Mouse (Mus musculus) cerebral cortex, adult 2 months (tissue): ENCODE results near the gene Nans.

Source experiments
- WGBS: fragments of 180-500 bp; shearing (Covaris S2); methylation state at CpG from one replicate; pipeline ENCODE4 v1.1.7; 2018; 5-methylcytosine and 5-hydroxymethylcytosine counted together

Gene Nans

DNA sequence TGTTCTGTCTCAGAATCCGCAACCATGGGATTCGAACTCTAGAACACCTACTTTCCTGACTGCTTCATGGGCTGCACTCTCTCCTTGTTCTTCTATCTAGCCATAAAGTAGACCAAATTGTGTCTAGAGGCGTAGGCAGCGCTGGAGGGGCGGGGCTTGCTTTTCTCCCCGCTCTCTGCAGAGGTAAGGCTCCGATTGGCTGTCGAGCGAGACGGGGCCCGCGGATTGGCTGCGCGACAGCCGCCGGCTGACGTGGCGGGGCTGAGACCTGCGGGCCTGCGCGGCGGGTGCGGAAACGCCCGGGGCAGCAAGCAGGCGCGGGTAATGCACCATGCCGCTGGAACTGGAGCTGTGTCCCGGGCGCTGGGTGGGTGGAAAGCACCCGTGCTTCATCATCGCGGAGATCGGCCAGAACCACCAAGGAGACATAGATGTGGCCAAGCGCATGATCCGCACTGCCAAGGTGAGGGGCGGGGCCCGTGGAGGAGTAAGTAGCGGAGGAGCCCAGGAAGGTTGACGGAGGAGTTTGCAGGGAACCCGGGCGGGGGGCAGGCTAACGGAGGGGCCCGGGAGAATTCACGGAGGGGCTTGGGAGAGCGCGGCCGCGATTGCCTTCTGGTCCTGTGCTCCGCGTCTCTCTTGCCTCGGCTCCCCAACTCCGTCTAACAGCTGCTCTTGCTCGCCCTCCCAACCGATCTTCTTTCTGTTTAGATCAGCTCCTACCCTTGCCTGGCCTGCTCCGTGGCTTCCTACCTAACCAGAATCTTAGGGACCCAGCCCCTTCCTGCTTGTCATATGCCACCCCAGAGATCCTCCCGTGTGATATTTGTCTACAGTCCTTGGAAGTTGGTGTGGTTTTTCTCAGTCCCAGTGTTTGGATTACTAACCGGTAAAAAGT, at the start of gene Nans:
Gene Nans (plus strand): TSS at position 221 of the 898 bp plus-strand sequence.
- WGBS, result under 1% methylated on average over 58 of the region's 58 CpGs

DNA sequence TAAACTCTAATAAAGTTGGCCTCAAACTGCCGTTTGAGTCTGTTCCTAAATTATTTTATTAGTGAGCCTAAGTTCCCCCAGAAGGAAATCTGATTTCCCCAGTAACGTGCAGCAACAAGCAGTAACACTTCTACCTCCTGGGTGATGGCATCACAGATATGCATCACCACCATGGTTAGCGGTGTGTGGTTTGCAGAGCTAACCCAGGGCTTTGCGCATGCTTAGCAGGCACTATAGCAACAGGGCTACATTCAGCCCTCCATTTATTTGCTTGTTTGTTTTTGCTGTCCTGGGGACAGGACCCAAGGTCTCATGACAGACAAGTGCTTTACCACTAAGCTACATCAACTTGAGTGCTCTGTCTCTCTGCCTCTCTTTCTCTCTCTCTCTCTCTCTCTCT, 46.5 kb upstream of the Nans start:
- 80% methylated on average over 4 of the region's 4 CpGs for WGBS

DNA sequence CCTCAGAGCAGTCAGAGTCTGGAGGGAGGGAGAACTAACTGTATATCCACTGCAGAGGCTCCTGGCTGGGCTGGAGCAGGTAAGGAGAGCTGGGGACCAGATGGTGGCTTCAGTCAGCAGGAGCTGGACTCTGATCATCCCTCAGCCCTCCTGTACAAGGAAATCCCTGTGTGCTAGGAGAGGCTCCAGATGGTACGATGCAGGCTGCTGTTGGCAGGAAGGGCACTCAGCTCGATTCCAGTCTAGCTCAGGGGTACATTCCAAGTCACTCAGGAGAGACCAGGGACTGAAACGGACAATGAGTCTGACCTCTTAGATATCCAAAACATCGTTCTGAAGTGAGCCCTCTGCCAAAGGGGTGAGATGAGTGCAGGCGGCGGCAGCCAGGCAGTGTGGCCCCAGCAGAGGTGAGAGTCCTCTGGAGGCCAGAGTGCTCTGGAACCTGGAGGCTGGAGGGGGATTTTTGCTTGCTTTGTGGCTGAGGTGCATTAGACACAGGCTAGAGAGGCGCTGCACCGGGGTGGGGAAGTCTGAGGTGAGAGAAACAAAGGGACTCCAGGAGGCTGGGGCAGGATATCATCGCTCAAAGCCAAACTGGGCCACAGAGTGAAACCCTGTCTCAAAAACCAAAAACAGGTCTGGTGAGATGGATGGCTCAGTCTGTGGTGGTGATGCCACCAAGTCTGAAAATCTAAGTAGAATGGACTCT, 43.7 kb upstream of the Nans start:
- 62% methylated on average over 9 of the region's 9 CpGs for WGBS

DNA sequence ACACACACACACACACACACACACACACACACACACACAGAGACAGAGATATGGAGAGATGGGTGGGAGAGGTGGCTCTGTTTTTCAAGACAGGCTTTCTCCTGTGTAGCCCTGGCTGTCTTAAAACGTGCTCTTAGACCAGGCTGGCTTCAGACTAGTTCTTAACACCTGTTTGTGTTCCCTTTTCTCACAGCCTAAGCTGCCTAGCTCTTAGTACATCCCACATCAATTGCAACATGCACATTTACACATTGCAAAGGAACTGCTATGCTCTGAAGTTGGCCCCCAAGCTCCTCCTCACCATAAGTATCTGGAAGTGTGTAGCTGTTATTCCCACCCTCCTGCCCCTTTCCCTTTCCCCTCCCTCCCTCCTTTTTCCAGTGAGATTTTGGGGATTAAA, 41.6 kb upstream of the Nans start:
- WGBS, result 33% methylated on average over 1 of the region's 1 CpGs

DNA sequence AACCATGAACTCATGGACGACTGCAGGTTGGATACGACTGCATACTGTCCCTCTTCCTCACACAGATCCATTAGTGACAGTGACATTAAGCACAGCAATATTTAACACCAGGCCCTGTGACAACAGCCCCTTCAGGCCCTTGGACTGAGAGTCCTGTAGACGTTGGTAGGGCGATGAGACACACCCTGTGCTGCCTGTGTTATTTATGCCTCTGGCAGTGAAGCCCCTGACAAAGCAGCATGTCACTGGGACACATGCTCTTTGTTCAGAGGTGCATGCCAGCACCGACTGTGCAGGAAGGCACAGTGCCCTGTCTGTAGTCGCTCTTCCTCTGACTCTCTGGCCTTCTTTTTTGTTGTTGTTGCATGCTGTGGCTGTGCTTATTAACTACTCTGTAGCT, 40.2 kb upstream of the Nans start:
- WGBS, result 51% methylated on average over 6 of the region's 6 CpGs

DNA sequence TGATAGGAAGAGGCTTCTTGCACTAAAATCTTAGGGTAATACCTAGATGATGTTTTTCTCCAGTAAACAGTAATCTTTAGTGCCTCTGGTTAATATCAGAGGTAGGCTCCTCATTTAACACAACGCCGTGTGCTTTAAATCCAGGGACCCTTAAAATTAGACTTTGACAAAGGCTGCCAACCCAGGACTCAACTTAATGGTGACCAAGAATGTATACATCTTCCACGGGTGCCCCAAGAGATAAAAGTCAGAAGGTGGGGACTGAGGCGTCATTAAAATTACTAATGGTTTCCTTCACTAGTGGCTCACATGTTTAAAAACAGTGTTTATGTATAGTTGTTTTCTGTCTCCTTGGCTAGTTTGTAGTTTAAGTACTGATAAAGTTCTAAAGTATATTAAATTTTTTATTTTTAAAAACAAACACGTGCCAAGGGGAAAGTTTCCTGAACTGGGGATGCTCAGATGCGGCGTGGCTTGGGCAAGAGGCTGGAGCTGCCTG, 39.0 kb upstream of the Nans start:
- WGBS, result 42% methylated on average over 7 of the region's 7 CpGs

DNA sequence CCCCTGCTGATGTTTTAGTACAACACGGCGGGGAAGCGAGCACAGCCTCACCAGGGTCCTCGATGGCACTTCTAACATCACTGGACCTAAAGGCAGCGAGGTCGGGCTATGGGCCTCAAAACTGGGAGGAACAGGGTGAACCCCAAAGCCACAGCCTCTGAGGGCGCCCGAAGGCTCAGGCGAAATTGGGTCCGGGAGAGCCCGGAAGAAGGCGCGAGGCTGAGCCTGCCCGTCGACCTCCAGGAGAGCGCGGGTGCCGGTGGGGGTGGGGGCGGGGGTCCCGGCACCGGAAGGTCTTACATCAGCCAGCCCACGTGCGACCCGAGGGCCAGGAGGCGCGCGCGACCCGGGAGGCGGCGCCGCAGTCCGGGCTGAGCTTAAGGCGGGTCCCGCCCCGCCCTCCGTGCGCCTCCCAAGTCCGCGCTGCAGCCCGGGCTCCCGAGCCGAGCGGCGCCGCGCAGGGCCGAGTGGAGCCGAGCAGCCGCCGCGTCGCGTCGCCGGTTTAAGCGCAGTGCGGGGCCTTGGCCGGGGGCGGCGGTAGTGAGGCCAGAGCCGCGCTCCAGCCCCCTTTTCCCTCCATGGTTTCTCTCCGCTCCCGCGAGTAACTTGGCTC, 38.4 kb upstream of the Nans start, which contains the start of gene Anp32b:
Gene Anp32b (plus strand): TSS at position 384 of the 613 bp plus-strand sequence.
- WGBS, result under 1% methylated on average over 62 of the region's 66 CpGs

DNA sequence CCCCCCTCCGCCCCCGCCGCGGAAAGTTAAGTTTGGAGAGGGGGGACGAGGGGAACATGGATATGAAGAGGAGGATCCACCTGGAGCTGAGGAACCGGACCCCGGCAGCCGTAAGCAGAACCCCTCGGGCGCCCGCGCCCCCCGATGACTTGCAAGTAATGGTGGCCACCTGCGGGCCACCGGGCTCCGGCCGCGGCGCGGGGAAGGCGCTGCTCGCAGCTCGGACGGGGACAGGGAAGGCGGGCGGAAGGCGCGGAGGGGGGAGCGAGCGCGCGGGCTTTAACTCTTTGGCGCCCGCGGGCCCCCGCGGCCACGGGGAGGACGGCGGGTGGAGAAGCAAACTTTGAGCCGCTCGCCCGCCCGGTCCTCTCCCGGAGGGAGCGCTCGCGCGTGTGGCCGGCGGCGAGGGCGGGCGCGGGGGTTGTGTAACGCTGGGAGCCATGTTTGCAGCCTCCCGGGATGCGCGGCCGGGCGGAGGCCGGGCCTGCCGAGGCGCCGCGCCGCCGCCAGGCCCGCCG, 37.7 kb upstream of the Nans start:
- under 1% methylated on average over 69 of the region's 70 CpGs for WGBS

DNA sequence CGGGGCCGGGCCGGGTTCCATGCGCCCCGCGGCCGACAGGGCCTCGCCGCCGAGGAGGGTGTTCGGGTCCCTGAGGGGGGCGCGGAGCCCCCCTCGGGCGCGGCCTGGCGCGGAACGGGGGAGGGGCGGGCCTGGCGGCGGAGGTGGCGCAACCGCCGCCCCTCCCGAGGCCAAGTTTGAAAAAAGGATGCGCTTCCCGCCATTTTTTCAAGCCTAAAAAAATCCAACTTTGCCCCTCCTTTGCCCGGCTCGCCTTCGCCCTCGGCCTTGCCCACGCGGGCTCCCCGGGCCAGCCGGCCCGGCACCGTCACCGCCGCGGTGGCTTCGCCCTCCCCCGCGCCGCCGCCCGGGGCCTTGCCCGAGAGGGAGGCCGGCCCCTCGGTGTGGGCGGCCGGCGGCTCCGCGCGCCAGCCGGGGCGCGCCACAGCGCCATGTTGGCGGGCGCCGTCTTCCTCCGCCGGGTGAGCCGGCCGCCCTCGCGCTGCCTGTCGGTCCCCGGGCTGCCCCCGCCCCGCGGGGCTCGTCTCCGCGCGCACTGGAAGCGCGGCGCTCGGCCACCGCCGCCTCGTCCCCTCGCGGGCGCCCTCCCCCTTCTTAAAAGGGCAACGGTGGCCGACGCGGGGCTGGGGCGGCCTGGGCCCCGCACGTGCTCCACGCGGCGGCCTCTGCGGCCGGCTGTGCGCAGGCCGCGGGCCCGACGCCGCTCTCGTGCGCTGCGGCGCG, 37.1 kb upstream of the Nans start:
- under 1% methylated on average over 103 of the region's 111 CpGs for WGBS

DNA sequence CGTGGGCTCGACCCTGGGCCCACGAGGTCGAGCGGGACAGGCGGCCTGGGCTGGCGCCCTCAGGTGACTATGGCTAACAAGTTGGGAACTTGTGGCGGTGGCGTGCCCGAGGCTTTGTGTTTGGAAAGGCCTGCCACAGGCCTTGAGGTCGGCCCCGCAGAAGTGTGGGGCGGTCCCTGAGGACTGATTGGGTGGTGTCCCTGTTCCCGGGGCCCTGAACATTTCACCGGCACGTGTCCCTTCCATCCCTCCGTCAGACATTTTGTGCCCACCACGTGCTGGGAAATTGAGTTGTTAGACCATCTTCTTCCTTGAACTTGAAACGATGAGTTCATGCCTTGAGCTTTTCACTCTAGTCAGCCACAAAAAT, 36.6 kb upstream of the Nans start:
- WGBS, result under 1% methylated on average over 19 of the region's 19 CpGs

DNA sequence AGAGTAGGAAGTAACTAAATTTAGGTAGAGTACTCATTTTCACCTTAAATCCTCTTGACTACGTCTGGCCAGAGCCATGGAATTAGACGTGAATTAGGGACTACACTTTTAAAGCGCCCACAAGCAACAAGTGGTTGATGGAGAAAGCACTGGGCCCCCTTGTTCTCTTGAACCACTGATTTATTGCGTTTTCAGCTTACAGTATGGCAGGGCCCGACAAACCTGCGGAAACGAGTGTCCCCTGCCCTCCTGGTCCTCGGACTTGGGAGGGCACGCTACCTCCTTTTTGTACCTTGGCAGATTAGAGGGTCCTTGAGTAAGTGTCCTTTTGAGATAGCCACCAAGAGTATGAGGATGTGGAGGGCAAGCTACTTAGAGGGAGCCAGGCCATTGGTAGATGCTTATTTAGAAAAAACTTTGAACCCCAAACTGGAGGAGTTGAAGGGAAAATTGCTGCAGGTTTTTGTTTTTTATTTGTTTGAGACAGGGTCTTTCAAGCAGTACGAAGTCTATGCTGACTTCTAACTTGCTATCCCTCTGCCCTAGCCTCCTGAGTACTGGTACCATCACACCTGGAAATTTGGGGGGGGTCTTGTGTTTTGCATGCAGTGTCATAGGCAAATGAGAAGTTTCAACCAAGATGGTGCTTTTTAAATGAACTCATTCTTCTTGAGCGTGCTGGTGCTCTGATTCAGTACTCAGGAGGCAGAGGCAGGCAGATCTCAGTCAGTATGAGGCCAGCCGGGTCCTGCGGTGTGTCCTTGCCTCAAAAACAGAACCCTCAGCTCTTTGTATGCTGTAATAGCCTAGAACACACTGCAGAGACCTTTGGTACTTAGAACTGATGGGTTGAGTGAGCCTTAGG, 36.0 kb upstream of the Nans start:
- WGBS, result 55% methylated on average over 13 of the region's 13 CpGs

DNA sequence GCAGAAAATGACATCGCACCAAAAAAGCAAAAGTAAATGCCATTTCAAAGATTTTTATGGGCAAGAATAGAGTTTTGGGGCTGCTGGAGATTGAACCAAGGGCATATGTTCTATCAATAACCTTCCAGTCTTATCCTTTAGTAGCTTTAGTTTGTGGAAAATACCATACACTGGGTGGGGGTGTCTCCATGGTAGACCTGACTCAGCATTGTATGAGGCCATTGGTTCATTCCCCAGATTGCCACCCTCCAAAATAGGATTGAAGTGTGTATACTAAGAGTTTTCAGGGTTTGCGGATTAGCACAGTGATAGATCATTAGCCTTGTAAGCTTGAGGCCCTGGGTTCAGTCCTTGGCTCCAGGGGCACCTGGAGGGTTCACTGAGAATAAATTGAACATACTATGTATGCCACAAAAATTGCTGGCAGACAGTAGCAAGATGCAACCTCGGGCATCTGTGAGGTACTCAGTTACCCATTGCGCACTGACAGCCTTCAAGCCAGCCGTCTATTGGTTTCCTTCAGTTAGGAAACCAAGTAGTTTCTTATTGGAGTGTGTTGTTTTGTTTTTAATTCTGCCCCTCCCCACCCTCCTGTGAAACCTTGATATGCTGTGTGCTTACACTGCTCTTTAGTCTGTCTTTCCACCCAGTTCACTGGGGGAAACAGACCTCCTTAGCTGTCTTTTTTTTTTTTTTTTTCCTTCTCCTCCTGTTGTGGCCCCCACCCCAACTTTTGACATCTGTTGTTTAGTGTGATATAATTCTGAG, 34.8 kb upstream of the Nans start:
- 70% methylated on average over 5 of the region's 5 CpGs for WGBS

DNA sequence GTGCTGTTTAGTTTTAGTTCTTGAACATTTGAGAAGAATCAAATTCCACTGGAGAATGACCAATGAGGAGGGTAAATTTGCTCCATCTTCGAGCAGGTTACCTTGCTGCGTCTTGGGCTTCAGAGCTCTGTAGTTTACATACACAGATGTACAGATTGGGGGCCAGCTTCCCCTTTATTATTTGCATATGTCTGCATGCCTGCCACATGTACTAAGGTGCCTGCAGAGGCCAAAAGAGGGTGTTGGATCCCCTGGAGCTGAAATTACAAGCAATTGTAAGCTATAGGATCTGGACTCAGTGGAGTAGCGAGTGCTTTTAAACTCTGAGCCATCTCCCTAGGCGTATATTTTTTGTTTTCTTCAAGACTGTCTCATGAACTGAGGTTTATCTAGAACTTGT, 32.3 kb upstream of the Nans start:
- 89% methylated on average over 4 of the region's 4 CpGs for WGBS

DNA sequence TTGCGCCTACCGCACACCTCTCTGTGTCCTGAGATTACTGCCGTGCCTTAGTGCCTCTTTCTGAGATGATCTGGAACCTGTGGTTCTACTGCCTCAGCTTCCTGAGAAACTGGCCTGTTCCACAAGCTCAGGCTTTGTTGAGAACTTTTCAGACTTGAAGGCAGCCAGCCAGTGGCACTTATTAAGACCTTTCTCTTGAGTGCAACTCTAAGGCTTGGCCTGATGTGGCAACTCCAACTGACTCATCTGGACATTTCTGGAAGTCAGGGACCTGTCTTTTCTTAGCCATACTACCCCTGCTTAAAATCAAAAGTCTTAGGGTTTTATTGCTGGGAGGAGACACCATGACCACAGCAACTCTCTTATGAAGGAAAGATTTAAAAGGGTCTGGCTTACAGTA, 31.9 kb upstream of the Nans start:
- 95% methylated on average over 3 of the region's 3 CpGs for WGBS

DNA sequence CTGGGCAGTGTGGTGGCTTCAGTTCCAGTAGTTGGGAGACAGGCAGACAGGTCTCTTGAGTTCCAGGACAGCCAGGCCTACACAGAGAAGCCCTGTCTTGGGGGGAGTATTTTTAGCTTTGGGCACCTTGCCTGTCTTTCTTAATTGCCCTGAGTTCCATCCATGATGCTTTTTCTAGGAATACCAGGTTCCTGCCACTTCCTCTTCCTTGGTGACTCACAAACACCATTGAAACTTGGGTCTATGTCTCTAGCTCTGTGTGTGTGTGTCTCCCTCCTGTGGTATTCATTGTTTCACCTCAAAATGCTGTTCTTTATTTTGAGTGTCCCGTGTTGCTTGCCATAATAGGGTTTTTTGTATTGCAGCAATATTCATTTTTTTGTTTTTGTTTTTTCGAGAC, 30.6 kb upstream of the Nans start:
- WGBS, result 71% methylated on average over 2 of the region's 2 CpGs

DNA sequence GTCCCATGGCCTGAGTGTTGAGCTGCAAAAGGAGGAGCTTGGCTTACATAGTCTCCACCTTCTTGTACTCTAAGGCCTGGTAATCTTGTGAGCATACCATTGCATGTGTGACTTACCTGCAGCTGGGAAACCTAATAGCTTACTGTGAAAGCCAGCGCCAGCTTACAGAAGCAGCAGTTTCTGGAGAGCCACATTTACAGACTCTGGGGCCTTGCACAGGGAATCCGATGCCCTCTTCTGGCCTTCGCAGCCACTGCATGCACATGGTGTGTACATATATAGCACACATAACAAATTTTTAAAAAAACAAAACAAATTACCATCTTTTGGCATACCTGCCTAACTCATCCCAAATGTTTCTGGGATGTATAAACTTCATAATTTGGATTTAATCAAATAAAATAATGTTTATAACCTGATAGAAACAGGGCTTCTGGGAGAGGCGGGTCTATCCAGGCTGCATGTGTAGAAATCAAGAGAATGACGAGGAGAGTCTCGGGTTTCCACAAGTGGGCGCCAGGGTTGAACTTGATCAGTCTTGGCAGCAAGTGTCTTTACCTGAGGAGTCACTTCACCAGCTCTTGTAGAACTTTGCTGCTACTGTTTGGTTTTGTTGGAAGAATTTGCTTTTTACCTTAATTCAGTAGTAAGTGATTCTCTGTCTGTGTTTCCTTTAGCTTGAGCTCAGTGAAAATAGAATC, 25.8 kb upstream of the Nans start:
- 81% methylated on average over 7 of the region's 7 CpGs for WGBS

DNA sequence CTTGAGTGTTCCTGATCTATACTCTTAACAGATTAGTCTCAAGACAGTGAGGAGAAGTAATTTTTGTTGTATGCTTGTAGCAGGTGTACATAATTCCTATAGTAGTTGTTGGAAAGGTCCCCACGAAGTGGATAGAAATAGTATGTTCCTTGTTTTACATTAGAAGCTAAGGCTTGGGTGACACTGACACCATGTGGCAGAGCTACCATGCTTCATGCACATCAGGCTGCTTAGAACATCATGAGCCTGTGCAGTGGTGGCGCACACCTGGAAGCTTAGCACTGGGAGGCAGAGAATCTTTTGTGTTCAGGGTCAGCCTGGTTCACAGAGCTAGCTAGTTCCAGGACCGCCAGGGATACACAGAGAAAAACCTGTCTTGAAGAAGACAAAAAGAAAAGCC, 23.3 kb upstream of the Nans start:
- 77% methylated on average over 3 of the region's 3 CpGs for WGBS

DNA sequence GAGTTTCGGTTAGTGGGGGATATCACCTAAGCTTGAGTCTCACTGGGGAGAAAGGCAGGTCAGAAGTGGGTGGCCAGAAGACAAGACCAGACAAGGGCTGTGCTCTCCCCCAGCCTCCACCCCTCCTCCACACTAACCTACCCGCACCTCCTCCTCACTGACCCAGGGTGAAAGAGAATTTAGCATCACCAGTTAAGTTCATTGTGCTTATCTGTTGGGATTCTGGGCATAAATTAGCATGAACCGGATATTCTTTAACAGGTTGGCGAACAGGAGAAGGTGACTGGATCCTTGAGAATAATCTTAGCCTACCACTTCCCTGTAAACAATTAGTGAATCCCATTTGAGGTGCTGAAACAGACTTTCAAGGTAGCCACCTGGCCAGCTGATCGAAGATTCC, 13.9 kb upstream of the Nans start:
- 93% methylated on average over 5 of the region's 5 CpGs for WGBS

DNA sequence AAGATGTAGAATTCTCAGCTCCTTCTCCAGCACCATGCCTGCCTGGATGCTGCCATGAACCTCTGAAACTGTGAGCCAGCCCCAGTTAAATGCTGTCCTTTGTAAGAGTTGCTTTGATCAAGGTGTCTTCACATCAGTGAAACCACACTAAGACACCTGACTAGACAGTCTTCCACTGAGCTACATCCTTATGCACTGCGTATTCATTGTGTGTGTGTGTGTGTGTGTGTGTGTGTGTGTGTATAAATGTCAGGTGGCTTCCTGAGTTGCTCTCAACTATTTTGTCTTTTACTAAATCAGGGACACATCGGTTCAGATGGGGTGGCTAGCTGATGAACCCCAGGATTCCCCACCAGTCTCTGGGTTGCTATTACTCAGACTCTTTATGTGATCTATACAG, 10.0 kb upstream of the Nans start:
- WGBS, result 90% methylated on average over 2 of the region's 2 CpGs
